Mouse (Mus musculus): ENCODE measurements at regions not wholly inside any gene's neighbourhood (a gene's known extent, or its start where the extent isn't known, plus 50 kb on each side); places are given as distances from the start of the nearest gene placed in this dataset.
"Not testable (repeated sequence)": the region's sequence is repeated elsewhere in the genome, so short reads cannot be mapped to it uniquely, and the experiment has no call there.

DNA sequence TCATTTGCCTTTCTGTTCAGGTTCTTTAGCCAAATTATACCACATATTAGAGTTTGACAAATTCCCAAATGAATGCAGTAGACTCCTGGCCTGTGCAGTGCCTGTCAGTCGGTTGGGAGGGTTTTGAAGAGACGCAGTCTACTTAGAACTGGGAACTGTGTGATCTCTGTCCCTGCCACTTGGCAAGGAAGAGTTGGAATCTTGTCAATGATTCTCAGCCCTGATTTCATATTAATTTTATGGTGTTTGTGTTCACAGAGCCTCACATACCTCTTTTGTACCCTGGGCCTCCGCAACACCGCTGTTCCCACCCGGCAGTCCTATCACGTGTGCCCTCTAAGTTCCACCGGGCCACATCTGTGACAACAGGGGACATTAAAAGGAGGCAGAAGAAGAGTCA, 149.8 kb upstream of the Ddhd1 start:
- DNase-seq, result no peak

DNA sequence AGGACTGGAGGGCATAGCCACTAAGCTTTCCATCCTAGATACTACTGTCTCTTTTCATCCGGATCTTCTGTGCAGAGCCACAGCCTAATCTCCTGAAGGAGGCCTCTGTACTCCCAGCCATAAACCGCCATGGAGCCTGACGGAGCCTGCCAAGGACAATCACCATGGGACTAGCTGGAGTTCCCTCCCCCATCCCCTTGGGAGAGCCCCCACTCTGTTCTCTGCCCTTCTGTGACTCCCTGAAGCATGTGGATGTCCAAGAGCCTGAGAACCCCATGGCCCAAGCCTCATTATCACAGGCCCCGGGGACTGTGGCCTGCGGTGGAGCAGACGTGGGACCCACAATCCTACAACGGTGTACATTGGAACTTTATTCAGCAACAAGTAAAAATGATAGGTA, 151.5 kb upstream of the Ddhd1 start:
- no peak for DNase-seq

DNA sequence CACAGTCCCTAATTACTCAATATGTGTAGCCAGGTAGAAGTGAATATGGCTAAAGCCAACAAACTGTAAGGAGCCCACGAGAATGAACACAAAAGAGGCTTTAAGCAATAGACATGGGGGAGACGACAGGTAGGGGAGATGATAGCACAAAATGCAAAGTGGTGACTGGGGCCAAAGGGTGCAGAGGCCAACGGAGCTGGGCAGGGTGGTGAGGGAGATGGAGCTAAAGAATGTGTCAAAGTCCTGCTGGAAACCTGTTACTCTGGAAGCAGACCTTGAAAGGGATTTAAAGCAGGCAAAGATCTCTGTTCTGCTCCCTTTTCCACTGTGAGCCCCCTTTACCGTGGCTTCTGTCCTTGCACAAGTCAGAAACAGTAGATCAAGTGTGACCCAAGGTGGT, 152.2 kb upstream of the Ddhd1 start:
- no peak for DNase-seq

DNA sequence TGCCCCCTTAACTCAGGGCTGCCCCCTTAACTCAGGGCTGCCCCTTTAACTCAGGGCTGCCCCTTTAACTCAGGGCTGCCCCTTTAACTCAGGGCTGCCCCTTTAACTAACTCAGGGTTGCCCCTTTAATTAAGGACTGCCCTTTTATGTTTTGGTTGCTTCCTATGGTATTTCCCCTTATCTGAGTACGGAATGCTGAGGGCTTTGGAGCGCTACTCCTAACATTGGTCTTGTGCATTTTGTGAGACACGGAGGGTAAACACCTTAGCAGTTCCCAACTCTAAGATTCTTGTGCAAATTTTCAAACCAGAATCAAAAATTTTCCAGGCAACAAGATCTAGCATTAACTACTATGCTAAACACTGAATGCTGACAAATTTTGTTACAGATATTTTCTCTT, 152.7 kb upstream of the Ddhd1 start:
- no peak for DNase-seq

DNA sequence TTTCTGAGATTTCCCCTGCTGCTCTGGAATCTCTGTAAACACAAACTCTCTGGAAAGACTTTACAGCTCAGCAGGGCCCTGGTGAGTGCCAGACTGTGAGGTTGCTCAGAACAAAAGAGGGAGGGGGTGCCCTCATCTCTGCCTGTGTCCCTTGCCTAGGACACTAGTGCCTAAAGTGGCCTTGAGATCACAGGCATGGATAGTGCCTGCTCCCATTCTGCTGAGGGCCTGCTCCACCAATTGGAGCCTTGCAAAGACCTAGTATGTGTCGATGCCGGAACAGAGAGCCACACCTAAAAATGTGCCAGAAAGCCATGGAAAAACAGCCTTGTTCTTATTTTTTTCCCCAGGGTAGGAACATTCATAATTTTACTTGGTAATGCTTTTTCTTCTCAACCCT, 157.7 kb upstream of the Ddhd1 start:
- DNase-seq, result no peak

DNA sequence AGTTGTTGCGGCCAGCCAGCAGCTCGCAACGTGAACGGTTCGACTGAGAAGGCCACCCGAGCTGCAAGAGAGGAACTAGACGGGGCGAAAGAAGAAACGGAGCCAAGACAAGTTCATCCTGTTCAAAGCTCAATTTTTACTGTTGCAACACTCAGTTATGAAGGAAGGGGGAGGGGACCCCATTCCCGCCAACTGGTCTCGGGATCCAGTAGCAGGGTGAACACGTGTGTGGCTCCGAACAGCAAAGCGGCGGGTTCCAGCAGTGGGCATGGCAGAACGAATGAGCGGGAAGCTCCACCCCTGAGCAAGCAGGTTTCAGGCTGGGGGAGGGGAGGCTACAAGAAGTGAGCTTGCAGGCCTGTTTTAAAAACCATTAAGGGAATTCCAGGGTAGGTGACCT, 158.7 kb upstream of the Ddhd1 start:
- not testable (repeated sequence) for DNase-seq

DNA sequence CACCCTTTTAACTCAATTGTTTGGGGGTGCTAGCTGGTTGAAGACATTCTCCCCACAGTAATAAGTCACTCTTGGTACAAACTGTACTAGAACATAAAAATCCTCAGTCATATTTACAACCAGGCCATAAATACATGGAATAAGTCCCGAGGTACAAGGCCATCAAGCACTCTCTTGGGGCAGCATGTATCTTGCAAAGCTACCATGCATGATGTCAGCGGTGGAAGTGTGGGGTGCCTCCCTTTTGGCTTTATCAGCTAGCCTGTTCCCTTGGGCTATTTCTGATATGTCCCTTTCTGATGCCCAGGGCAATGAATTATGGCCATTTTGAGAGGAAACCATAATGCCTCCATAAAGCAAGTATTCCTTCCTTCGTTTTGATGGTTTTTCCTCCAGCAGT, 159.8 kb upstream of the Ddhd1 start:
- DNase-seq, result no peak

DNA sequence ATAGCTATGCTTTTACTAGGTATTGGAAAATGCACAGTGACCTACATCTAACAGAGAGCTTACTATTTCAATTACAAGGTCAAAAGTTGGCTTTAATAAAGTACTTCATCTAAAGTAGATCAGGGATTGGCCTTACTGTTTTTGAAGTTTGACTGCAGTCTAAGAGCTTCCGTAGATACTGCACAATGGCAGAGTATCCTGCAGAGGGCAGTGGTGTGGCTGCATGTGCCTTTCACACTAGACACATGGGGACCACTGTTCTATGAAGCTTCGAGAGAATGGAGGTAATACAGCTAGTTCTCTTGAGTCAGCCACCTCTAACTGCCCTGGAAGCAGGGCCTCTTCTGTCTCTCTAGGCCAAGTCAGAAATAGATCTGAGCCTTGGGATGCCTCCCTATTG, 166.7 kb upstream of the Ddhd1 start:
- no peak for DNase-seq

DNA sequence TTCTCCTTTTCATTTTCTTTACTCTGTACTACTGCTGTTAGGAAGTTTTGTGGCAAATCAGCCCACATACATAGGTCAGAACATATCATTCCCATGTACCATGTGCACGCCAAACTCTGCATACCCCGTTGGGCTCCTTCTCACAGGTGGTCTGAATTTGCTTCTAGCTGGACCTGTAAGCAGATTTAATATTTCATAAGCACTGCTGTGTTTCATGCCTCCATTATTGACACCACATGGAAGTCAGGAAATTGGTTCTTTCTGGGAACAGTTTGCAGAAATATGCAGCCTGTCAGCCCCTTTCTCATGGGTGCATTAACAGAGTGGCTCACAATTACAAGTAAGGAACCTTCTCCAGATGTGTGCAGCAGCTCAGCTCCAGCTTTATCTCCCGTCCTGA, 168.1 kb upstream of the Ddhd1 start:
- no peak for DNase-seq

DNA sequence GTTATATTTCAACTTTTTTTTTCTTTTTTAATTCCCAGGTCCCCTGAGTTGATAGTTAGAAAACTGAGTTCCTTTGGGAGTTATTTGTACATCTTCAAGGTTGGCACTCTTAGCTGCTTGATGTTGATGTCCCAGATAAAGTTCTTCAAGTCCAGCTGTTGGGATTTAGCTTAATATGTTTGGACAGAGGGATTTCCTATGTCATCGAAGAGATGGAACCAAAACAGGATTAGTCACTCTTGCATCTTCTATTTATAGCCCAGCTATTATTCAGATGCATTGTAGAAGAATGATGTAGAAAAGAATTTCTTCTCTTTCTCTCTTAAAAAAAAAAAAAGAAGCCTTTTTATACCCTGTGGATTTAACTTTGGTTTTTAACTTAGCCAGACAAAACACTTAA, 169.2 kb upstream of the Ddhd1 start:
- DNase-seq, result no peak

DNA sequence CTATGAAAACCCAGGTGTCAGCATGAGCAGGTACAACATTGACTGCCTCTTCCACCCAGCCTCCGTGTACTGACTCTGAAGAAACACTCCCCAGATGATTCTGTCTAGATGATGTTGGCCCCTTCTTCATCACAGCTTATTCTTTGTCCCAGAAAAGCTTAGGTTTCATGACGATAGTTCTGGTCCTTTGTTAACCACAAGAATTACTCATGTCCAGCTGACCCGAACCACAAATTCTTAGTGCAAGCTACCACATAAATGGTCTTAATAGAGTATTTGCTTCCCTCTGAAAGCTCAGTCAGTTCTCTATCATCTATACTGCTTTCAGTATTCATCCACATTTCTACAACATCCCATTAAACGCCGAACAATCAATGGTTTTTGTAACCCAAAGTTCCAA, 172.5 kb upstream of the Ddhd1 start:
- DNase-seq, result no peak

DNA sequence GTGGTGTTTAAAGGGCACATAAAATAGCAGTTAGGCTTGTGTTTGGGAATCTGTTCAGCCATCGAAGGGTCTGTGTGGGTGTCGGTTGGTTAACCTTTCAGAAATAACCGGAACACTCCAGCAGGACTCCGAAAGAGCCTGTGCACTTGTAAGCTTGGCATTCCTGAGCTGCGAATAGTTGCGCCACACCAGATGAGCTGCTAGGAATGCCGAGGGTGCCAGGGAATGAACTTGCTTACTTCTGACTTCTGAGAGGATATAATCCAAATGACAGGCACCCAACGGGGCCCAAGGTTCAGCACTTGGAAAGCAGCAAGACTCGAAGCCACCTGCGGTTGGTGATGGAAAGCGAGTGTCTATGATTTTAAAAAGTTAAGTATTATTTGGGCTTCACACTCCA, 179.1 kb upstream of the Ddhd1 start:
- no peak for DNase-seq

DNA sequence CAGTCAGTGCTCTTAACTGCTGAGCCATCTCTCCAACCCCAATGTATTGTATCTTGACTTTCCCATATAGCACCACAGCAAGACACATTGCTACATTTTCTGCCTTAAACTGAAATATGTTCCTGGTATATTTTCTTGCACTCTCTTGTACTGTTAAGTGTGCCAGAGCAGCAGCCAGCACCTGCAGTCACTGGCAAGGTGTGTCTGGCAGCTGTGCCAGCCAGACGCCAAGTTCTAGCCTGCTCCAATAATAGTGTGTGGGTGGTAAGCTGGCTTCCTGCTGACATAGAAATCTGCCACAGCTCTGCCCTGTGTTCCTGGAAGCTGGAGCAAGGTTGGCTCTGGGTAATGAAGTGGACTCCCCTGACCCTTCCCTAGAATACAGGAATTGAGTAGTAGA, 185.9 kb upstream of the Ddhd1 start:
- no peak for DNase-seq

DNA sequence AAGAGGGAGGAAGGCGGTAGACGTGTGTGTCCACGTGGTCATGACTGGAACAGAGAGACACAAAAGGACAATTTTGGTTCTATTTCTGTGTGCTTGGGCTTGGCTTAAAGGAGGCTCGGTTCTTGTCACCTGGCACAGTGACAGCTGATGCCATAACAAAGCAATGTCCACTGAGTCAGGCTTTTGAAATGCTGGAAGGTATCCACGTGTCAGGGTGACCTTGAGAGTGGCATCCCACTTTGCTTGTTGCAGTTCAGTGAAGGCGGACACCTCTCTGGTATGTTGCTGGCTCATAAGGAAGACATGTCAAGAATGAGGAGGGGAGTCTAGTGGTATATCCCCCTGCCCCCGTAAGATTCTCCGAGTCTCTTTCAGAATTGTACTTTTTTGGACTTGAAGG, 192.6 kb upstream of the Ddhd1 start:
- DNase-seq, result no peak

DNA sequence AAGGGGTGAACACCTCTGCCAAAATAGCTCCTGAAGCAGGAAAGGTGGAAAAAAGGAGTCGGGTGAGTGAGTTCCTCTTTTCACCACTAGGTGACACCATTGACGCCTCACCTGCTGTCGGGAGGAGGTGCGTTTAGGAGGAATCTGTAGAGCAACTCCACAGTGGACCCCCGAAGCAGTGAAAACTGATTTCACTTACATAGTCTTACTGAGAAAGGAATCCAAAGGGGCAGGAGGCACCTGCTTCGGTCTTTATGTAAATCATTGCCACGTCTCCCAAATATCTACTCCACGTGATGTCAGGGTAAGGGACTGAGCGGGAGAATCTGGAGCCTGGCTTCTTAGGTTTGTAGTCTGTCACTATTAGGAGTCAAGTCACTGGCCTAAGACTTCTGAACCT, 220.5 kb upstream of the Ddhd1 start:
- peak; percentile 27 for DNase-seq

DNA sequence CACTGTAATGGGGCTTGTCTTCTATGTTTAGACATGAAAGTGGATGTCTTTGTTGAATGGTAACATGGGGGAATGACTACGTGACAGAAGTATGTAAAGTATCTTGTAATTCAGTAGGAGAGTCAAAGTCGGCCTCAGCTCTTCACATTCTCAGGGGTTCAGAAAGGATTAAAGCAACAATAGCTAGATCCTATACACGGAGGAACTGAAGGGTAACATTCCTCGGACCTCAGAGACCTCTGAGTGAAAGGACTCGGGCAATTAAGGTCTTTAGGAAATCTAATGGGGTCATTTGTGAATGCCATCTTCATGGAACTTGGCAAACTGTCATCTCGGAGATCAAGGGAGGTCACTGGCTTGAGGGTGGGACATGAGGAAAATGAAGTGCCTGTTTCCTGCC, 262.8 kb upstream of the Ddhd1 start:
- no peak for DNase-seq

DNA sequence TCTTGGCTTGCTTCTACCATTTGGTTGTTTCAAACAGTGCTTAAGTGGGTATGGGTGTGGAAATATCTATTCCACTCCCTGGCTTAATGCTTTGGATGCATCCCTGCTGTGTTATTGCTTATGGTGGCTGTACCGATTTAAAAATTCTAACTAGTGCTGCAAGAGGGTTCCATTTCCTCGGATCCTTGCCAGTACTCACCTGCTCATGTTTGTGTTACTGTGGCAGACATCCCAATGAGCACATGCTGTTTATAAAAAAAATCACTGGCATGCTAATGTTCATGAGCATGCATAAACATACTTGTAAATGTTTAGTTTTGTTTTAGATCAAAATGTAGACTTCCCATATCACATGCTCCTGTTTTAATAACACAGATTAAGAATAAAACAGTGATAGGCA, 285.6 kb upstream of the Ddhd1 start:
- DNase-seq, result no peak

DNA sequence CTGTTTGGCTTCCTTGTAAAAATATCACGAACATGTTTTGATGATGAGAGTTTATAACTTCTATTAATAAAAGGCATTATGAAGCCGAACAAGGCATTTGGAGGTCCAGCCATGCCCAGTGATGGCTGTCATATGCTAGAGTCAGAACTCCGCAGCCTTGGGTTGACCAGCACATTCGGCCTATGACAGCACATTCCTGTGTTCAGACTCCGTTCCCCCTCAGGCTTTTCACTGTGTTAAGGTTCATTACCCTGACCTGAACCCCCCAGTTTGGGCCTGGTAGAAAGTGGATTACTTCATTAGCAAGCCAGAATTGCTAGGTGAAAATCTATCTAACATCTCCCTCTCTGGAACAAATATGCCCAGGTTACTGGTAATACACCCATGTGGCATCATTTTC, 286.2 kb upstream of the Ddhd1 start:
- no peak for DNase-seq

DNA sequence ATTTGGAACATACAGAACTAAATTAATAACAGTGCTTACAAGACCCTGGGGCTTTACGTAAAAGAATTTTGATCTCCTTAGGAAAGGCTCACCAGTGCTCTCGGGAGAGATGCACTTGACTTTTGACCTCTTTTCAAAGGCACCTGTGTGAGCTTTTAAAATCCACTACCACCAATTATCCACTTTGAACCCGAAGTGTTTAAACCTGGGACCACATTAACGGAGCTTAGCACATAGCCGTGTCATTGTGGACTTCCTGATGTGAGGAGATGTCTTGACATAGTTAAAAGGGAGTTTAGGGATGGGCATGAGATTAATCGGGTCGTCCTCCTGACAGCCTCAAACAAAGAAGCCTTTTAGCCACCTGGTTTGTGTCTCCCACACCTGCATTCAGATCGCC, 286.6 kb upstream of the Ddhd1 start:
- DNase-seq, result no peak

DNA sequence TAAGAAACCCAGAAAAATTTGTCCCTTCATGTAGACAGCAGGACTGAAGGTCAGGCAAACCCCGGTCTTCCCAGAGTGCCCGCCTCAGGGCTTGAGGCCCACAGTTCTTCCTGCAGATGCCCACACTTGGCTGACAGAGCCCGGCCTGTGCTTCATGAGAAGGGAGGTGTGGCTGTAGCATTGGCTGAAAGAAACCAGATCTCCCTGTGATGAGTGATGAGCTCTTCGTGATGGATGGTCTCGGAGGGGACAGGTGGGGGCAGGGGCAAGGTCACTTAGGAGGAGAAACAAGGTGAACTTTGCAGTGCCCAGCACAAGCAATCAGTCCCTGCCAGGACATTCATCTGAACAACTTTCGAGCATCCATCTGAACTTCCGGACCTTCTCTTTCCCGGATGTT, 298.7 kb upstream of the Ddhd1 start:
- DNase-seq, result no peak

DNA sequence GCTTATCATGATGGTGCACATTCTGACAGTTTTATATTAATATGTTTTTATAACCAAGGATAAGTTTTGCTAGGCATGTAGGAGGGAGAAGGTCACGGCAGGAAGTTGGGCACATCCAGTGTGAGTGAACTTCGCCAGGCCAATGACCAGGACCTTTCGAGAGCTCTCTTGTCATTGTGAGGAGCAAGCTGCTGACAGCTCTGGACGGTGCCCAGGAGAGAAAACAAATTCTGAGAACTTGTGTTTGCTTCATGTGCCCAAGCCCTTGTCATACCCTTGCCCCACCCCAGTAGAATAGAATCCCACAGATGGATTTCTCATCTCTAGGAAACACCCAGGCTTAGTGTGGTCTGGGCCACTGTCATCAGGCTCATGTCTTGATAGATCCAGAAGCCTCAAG, 304.5 kb upstream of the Ddhd1 start:
- DNase-seq, result no peak

DNA sequence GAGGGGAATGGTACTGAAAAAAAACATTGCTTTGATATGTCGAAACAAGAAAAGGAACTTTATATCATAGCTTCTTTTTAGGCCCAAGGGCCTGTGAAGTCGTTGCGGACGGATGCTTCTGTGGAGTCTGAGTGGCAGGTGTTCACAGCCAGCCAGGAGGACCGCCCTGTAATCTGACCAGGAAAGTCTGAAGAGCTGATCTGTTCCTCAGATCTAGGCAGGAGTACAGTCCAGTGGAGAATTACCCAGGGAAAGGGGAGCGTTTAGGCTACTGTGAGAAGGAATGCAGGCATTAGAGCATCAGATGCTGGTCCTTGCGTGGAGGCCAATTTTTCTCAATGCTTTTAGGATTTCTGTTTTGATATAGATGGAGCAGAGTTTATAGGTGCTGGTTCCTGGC, 306.1 kb upstream of the Ddhd1 start:
- no peak for DNase-seq

DNA sequence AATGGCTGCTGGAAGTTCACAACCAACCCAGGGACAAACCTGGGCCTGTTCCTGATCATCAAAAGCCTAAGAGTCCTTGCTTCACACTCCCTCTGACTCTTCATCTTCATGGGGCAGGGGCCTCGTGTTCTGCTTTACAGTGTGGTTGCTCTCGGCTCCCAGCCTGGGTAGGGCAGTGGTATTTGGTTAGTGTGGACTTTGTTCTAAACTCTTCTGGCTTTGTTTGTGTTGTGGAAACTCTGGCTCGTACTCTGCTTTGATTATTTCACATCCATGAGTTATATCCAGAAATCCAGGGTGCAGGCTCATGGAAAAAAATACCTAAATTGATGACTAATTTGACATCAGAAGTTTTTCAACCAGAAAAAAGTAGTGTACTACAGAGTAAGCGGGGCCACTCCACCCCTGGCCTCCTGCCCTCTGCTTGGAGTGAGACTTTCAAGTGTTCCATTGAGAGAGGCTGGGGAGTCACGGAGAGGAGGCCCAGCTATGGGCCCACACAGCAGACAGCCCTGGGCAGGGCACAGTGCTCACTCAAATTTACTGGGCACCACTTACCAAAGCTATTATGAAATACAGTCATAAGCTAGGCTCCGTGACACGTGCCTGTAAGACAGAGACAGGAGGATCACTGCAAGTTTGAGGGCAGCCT, 325.4 kb upstream of the Ddhd1 start:
- peak; percentile 8 for DNase-seq

DNA sequence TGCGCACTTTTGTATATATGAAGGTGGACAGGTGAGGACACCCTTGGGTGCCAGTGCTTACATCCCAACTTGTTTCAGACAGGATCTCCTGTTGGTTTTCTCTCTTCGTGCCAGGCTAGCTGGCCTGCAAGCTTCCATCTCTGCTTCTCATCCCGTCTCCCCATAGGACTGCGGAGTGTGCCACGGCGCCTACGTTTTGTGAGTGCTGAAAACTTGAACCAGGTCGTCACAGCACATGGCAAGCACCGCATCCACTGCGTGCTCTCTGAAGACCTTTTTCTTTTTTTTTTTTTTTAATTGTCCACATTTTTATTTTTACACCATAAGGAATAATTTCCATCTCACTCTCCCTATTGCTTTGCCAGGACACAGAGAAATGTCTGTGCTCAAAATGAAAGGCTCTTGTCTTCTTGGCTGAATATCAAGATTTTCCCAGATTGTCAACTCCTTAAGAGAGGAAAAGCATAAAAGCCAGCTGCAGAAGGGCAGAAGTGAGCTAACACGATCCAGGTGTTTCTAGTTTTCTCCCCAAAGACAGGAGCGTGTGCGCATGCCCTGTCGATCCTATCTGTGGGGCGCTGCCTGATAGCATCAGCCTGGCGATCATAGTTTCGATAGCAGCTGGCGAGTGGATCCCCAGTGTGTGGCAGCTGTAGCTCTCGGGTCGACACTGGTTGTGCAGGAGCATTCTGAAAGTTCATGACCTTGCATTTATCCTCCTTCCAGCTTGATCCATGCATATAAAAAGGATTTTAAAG, 326.4 kb upstream of the Ddhd1 start:
- DNase-seq, result no peak
